Mouse (Mus musculus) erythroblast, embryonic 14.5 days (primary cell): ENCODE results near the gene Klhl42.

Experiments
- GATA1 ChIP-seq: IDR thresholded peaks from 2 replicates; pipeline ENCODE4 v1.6.1; 2012; ENCODE audit warnings: low read length, inconsistent platforms, mixed read lengths
- TAL1 ChIP-seq: IDR thresholded peaks from 3 replicates; pipeline ENCODE4 v1.6.1; 2012; ENCODE audit warnings: low read length, inconsistent platforms, mixed read lengths

DNA sequence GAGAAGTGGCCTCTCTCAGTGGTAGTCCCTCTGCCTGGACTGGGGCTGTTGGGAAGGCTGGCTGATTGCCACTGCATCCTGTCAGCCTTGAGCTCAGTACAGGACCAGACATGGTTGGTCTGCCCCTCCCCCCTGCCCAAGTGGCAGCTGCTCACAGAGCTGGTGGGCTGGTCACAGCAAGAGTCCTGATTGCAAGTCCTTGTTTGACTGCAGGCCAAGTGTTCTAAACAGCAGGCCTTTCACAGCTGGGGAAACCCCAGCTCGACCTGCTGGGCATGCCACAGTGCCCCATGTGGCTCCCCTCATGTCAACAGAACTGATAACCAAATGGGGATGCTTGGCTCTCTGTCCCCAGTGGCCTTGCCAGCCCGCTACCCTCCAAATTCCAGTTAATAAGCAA, 54.1 kb downstream of the Klhl42 start:
- TF ChIP-seq GATA1 (no peak), TAL1 (no peak)
